Mouse (Mus musculus): Measurements from ENCODE around the gene Fhad1. TPM values are rescaled to one million over a fixed set of nuclear protein-coding genes. Genes with fewer than 3 reads are reported as not detected.
A peak's percentile ranks its signal among the peaks of the same experiment; 100 is the strongest.

Fhad1 gene
- total RNA-seq, 2 experiments from 2014 or later = 3.9 to 5.1 TPM

- no peak for DNase-seq (ENCODE audit: low spot score in 2 of 2)
Measured at GRCm38 (mm10) chr4:141866933-141867490, 147.9 kb downstream of the Fhad1 start.

- DNase-seq (ENCODE audit: low spot score in 2 of 2) = no peak
Measured at GRCm38 (mm10) chr4:141865600-141865999, 149.3 kb downstream of the Fhad1 start.

- no peak for DNase-seq (ENCODE audit: low spot score in 2 of 2)
Measured at GRCm38 (mm10) chr4:141865006-141865405, 149.9 kb downstream of the Fhad1 start.

GRCm38 (mm10) chr4:141864506-141864905 lies 150.4 kb downstream of the Fhad1 start:
- DNase-seq (ENCODE audit: low spot score in 2 of 2) = no peak

- no peak for DNase-seq (ENCODE audit: low spot score in 2 of 2)
Measured at GRCm38 (mm10) chr4:141863726-141864280, 151.1 kb downstream of the Fhad1 start.

- DNase-seq (ENCODE audit: low spot score in 2 of 2) = no peak
Measured at GRCm38 (mm10) chr4:141862867-141863266, 152.0 kb downstream of the Fhad1 start.

GRCm38 (mm10) chr4:141861591-141862295 lies 153.1 kb downstream of the Fhad1 start:
- no peak for DNase-seq (ENCODE audit: low spot score in 2 of 2)

GRCm38 (mm10) chr4:141860246-141860841 lies 154.5 kb downstream of the Fhad1 start:
- DNase-seq (ENCODE audit: low spot score in 2 of 2) = no peak

- no peak for DNase-seq (ENCODE audit: low spot score in 2 of 2)
Measured at GRCm38 (mm10) chr4:141859351-141859750, 155.5 kb downstream of the Fhad1 start.

GRCm38 (mm10) chr4:141858501-141858900 lies 156.4 kb downstream of the Fhad1 start:
- DNase-seq (ENCODE audit: low spot score in 2 of 2) = no peak

GRCm38 (mm10) chr4:141857422-141857930 lies 157.4 kb downstream of the Fhad1 start:
- peak; percentile 89 for DNase-seq (ENCODE audit: low spot score in 2 of 2)

- DNase-seq (ENCODE audit: low spot score in 2 of 2) = peak in 1 of 2 experiments; percentile 61
Measured at GRCm38 (mm10) chr4:141853437-141853836, 161.4 kb downstream of the Fhad1 start.

- no peak for DNase-seq (ENCODE audit: low spot score in 2 of 2)
Measured at GRCm38 (mm10) chr4:141845999-141846398, 168.9 kb downstream of the Fhad1 start, which contains the start of gene Ctrc. TSS of gene Ctrc (minus strand) at chr4:141846359.

Other genes starting within 250 kb of the Fhad1 start
- 10 to 100 TPM; 29.4 to 33.3 TPM for gene Dnajc16, start 224.2 kb downstream of the Fhad1 start, total RNA-seq (2021)
- 10 to 100 TPM; 23.1 to 23.3 TPM for gene Casp9, start 221.5 kb downstream of the Fhad1 start, total RNA-seq (2021)
- not detected for gene Cela2a, start 188.9 kb downstream of the Fhad1 start, total RNA-seq (2021)
- gene Ctrc, start 168.7 kb downstream of the Fhad1 start, total RNA-seq (2021) = not detected
- gene Efhd2, start 140.2 kb downstream of the Fhad1 start, total RNA-seq (2021) = 10 to 100 TPM; 55.2 to 60.4 TPM
- gene Tmem51, start 69.2 kb upstream of the Fhad1 start, total RNA-seq (2021) = 1 to 10 TPM; 6.8 to 7.5 TPM
- gene Kazn, start 224.3 kb upstream of the Fhad1 start, total RNA-seq (2021) = 10 to 100 TPM; 49.9 to 57.7 TPM